Mouse (Mus musculus): ENCODE data around the gene Cab39. TPM values are rescaled to one million over a fixed set of nuclear protein-coding genes. Genes with fewer than 3 reads are reported as not detected.

Gene Cab39
- total and polyA plus RNA-seq, 2 experiments: 17.5 to 54.0 TPM

- H3K4me3 ChIP-seq (ENCODE audit: insufficient read depth, low read depth, low read length): no peak overlapping the region
- H3K27me3 ChIP-seq (ENCODE audit: control insufficient read depth, insufficient read depth, low read length): no peaks in the 10 kb centered on the region
- H3K79me2 ChIP-seq (ENCODE audit: control insufficient read depth, insufficient read depth, low read length): no peaks in the 10 kb centered on the region
- no peak for DNase-seq (ENCODE audit: extremely low read depth, low read depth, low spot score)
- WGBS: 96% methylated on average over 5 of the region's 5 CpGs
- H3K9ac ChIP-seq (ENCODE audit: low read depth, low read length): no peak overlapping the region
- H3K36me3 ChIP-seq (ENCODE audit: control insufficient read depth, insufficient read depth, low read length): peaks cover 30% of the 10 kb centered on the region
- H3K4me1 ChIP-seq (ENCODE audit: control insufficient read depth, insufficient read depth, low read length): no peaks in the 10 kb centered on the region
- H3K27ac ChIP-seq (replicated peaks; ENCODE audit: insufficient read depth, low read depth, low read length): no peak overlapping the region
- TF ChIP-seq CTCF (IDR thresholded peaks at IDR 0.05; ENCODE audit: low read depth, low read length) (no peak), POLR2A (IDR thresholded peaks at IDR 0.05; ENCODE audit: extremely low read depth, insufficient read depth, low read length) (no peak)
These were observed 57.6 kb downstream of the Cab39 start for GRCm38 (mm10) chr1:85850851-85851250.

GRCm38 (mm10) chr1:85852996-85853689 is 59.9 kb downstream of the Cab39 start:
- Histone ChIP-seq H3K79me2 (ENCODE audit: control insufficient read depth, insufficient read depth, low read length) (no peaks in the 10 kb centered on the region), H3K4me3 (ENCODE audit: insufficient read depth, low read depth, low read length) (no peak overlapping the region), H3K27me3 (ENCODE audit: control insufficient read depth, insufficient read depth, low read length) (no peaks in the 10 kb centered on the region), H3K4me1 (ENCODE audit: control insufficient read depth, insufficient read depth, low read length) (no peaks in the 10 kb centered on the region), H3K27ac (replicated peaks; ENCODE audit: insufficient read depth, low read depth, low read length) (no peak overlapping the region), H3K9ac (ENCODE audit: low read depth, low read length) (no peak overlapping the region), H3K36me3 (ENCODE audit: control insufficient read depth, insufficient read depth, low read length) (peaks cover 18% of the 10 kb centered on the region)
- WGBS: 83% methylated on average over 2 of the region's 2 CpGs
- TF ChIP-seq POLR2A (IDR thresholded peaks at IDR 0.05; ENCODE audit: extremely low read depth, insufficient read depth, low read length): no peak
- peak; percentile 99 for TF ChIP-seq CTCF (IDR thresholded peaks at IDR 0.05; ENCODE audit: low read depth, low read length)
- DNase-seq (ENCODE audit: extremely low read depth, low read depth, low spot score): peak; percentile 72

GRCm38 (mm10) chr1:85853865-85854264 is 60.6 kb downstream of the Cab39 start:
- no peak overlapping the region for H3K27ac ChIP-seq (replicated peaks; ENCODE audit: insufficient read depth, low read depth, low read length)
- no peaks in the 10 kb centered on the region for H3K4me1 ChIP-seq (ENCODE audit: control insufficient read depth, insufficient read depth, low read length)
- H3K4me3 ChIP-seq (ENCODE audit: insufficient read depth, low read depth, low read length): no peak overlapping the region
- peaks cover 12% of the 10 kb centered on the region for H3K36me3 ChIP-seq (ENCODE audit: control insufficient read depth, insufficient read depth, low read length)
- 93% methylated on average over 2 of the region's 2 CpGs for WGBS
- H3K27me3 ChIP-seq (ENCODE audit: control insufficient read depth, insufficient read depth, low read length): no peaks in the 10 kb centered on the region
- DNase-seq (ENCODE audit: extremely low read depth, low read depth, low spot score): no peak
- H3K79me2 ChIP-seq (ENCODE audit: control insufficient read depth, insufficient read depth, low read length): no peaks in the 10 kb centered on the region
- TF ChIP-seq POLR2A (IDR thresholded peaks at IDR 0.05; ENCODE audit: extremely low read depth, insufficient read depth, low read length) (no peak), CTCF (IDR thresholded peaks at IDR 0.05; ENCODE audit: low read depth, low read length) (no peak)
- no peak overlapping the region for H3K9ac ChIP-seq (ENCODE audit: low read depth, low read length)

- no peak overlapping the region for H3K4me3 ChIP-seq (ENCODE audit: insufficient read depth, low read depth, low read length)
- H3K27ac ChIP-seq (replicated peaks; ENCODE audit: insufficient read depth, low read depth, low read length): no peak overlapping the region
- no peaks in the 10 kb centered on the region for H3K4me1 ChIP-seq (ENCODE audit: control insufficient read depth, insufficient read depth, low read length)
- no peak overlapping the region for H3K9ac ChIP-seq (ENCODE audit: low read depth, low read length)
- peaks cover 5% of the 10 kb centered on the region for H3K36me3 ChIP-seq (ENCODE audit: control insufficient read depth, insufficient read depth, low read length)
- 61% methylated on average over 2 of the region's 2 CpGs for WGBS
- no peak for TF ChIP-seq POLR2A (IDR thresholded peaks at IDR 0.05; ENCODE audit: extremely low read depth, insufficient read depth, low read length)
- TF ChIP-seq CTCF (IDR thresholded peaks at IDR 0.05; ENCODE audit: low read depth, low read length): peak; percentile 21; the same call in 1 of the 2 replicates
- no peak for DNase-seq (ENCODE audit: extremely low read depth, low read depth, low spot score)
- H3K27me3 ChIP-seq (ENCODE audit: control insufficient read depth, insufficient read depth, low read length): no peaks in the 10 kb centered on the region
- no peaks in the 10 kb centered on the region for H3K79me2 ChIP-seq (ENCODE audit: control insufficient read depth, insufficient read depth, low read length)
These were observed 61.2 kb downstream of the Cab39 start for GRCm38 (mm10) chr1:85854475-85854874.

GRCm38 (mm10) chr1:85856266-85856665 is 63.0 kb downstream of the Cab39 start:
- H3K36me3 ChIP-seq (ENCODE audit: control insufficient read depth, insufficient read depth, low read length): peaks cover 1% of the 10 kb centered on the region; the same call in 1 of the 2 replicates
- TF ChIP-seq CTCF (IDR thresholded peaks at IDR 0.05; ENCODE audit: low read depth, low read length) (no peak), POLR2A (IDR thresholded peaks at IDR 0.05; ENCODE audit: extremely low read depth, insufficient read depth, low read length) (no peak)
- no peaks in the 10 kb centered on the region for H3K4me1 ChIP-seq (ENCODE audit: control insufficient read depth, insufficient read depth, low read length)
- H3K4me3 ChIP-seq (ENCODE audit: insufficient read depth, low read depth, low read length): no peak overlapping the region
- H3K27me3 ChIP-seq (ENCODE audit: control insufficient read depth, insufficient read depth, low read length): no peaks in the 10 kb centered on the region
- 46% methylated on average over 3 of the region's 3 CpGs for WGBS
- H3K9ac ChIP-seq (ENCODE audit: low read depth, low read length): no peak overlapping the region
- DNase-seq (ENCODE audit: extremely low read depth, low read depth, low spot score): no peak
- H3K79me2 ChIP-seq (ENCODE audit: control insufficient read depth, insufficient read depth, low read length): no peaks in the 10 kb centered on the region
- H3K27ac ChIP-seq (replicated peaks; ENCODE audit: insufficient read depth, low read depth, low read length): no peak overlapping the region

GRCm38 (mm10) chr1:85857261-85857754 is 64.1 kb downstream of the Cab39 start:
- H3K36me3 ChIP-seq (ENCODE audit: control insufficient read depth, insufficient read depth, low read length): no peaks in the 10 kb centered on the region
- H3K79me2 ChIP-seq (ENCODE audit: control insufficient read depth, insufficient read depth, low read length): no peaks in the 10 kb centered on the region
- no peak overlapping the region for H3K4me3 ChIP-seq (ENCODE audit: insufficient read depth, low read depth, low read length)
- H3K9ac ChIP-seq (ENCODE audit: low read depth, low read length): no peak overlapping the region
- H3K27me3 ChIP-seq (ENCODE audit: control insufficient read depth, insufficient read depth, low read length): no peaks in the 10 kb centered on the region
- H3K4me1 ChIP-seq (ENCODE audit: control insufficient read depth, insufficient read depth, low read length): no peaks in the 10 kb centered on the region
- no peak overlapping the region for H3K27ac ChIP-seq (replicated peaks; ENCODE audit: insufficient read depth, low read depth, low read length)
- no peak for DNase-seq (ENCODE audit: extremely low read depth, low read depth, low spot score)
- 84% methylated on average over 6 of the region's 6 CpGs for WGBS
- TF ChIP-seq CTCF (IDR thresholded peaks at IDR 0.05; ENCODE audit: low read depth, low read length): no peak
- no peak for TF ChIP-seq POLR2A (IDR thresholded peaks at IDR 0.05; ENCODE audit: extremely low read depth, insufficient read depth, low read length)
